ENCODE assay signal across 19 mouse cellular contexts in the genomic region with DNA sequence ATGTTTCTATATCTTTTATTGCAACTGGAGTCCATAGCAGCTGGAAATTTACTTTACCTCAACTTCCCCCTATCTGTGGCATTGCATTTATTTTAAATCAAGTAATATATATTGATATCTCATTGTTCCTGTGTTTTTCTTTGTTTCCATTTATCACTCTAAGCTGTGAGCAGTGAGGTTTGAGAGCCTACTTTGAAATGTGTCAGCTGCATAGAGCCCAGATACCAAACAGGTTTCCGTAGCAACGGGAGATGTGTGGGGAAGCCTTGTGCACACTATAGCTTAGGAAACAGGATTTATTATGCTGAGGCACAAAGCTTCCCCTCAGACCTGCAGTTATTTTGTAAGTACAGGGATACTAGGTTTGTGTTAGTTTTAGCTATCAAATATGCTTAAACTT. TPM values are rescaled to one million over a fixed set of nuclear protein-coding genes. Genes with fewer than 3 reads are reported as not detected.
DNase-seq lines count a peak whose midpoint lies in the region; ATAC-seq and TF ChIP-seq lines count a peak whose summit lies in the region.
"Had no signal": no experiment of that assay in that cellular context is flagged by ENCODE, and none has a peak within 500 bp of the region (broad histone marks: within the 10 kb centered on the region; RNA-seq: fewer than 3 reads in every experiment).

No protein-coding gene starts in this region.

- no peaks in the 10 kb centered on the region for H3K36me3 ChIP-seq in forebrain, embryonic 13.5 days (ENCODE audit: poor library complexity, severe bottlenecking)
- H3K36me3 ChIP-seq in hindbrain, postnatal 0 days (ENCODE audit: insufficient read depth, low read length), result no peaks in the 10 kb centered on the region
- no peaks in the 10 kb centered on the region for H3K36me3 ChIP-seq in neural tube, embryonic 14.5 days (ENCODE audit: control insufficient read depth, insufficient read depth, low read length)
- no peaks in the 10 kb centered on the region for H3K36me3 ChIP-seq in kidney, embryonic 15.5 days
- H3K36me3 ChIP-seq: heart, embryonic 12.5 days; limb, embryonic 15.5 days had no signal

- no peak for TF ChIP-seq CTCF in hindbrain, postnatal 0 days (IDR thresholded peaks at IDR 0.05; ENCODE audit: low read depth)

- intact Hi-C loops in left cerebral cortex, postnatal 14 days (cut with DNase I), result no loop called here
- intact Hi-C loops in left cerebral cortex, postnatal 10 days (cut with DNase I), result no loop called here

- H3K4me3 ChIP-seq in forebrain, embryonic 13.5 days, result no peak overlapping the region
- no peak overlapping the region for H3K4me3 ChIP-seq in hindbrain, postnatal 0 days (ENCODE audit: low read length)
- no peak overlapping the region for H3K4me3 ChIP-seq in neural tube, embryonic 14.5 days (ENCODE audit: low read depth, low read length)
- H3K4me3 ChIP-seq in kidney, embryonic 15.5 days (replicated peaks), result no peak overlapping the region
- H3K4me3 ChIP-seq: heart, embryonic 12.5 days; left cerebral cortex, adult 2 months; limb, embryonic 15.5 days had no signal

- peak; percentile 76; the same call in 1 of the 2 replicates for ATAC-seq in forebrain, embryonic 13.5 days
- no peak for ATAC-seq in hindbrain, postnatal 0 days
- peak; percentile 87 for ATAC-seq in neural tube, embryonic 14.5 days (ENCODE audit: low read depth)
- ATAC-seq in erythroblast, adult 5-6 weeks (replicated peaks; ENCODE audit: low FRiP score, poor library complexity, severe bottlenecking), result no peak
- no peak for ATAC-seq in kidney, embryonic 15.5 days (replicated peaks; ENCODE audit: low FRiP score)
- ATAC-seq: CD4-positive, CD25-positive, alpha-beta regulatory T cell, adult 4 months had no signal

- no peak overlapping the region for H3K4me2 ChIP-seq in forebrain, embryonic 13.5 days
- H3K4me2 ChIP-seq in hindbrain, postnatal 0 days (ENCODE audit: low read depth, low read length), result no peak overlapping the region
- no peak overlapping the region for H3K4me2 ChIP-seq in neural tube, embryonic 14.5 days (ENCODE audit: low read depth, low read length)
- no peak overlapping the region for H3K4me2 ChIP-seq in kidney, embryonic 15.5 days
- H3K4me2 ChIP-seq: heart, embryonic 12.5 days; limb, embryonic 15.5 days; lung, embryonic 14.5 days had no signal

- no peak overlapping the region for H3K9ac ChIP-seq in forebrain, embryonic 13.5 days
- H3K9ac ChIP-seq in hindbrain, postnatal 0 days (replicated peaks; ENCODE audit: low read length), result no peak overlapping the region
- H3K9ac ChIP-seq in neural tube, embryonic 14.5 days (replicated peaks; ENCODE audit: low read depth, low read length), result no peak overlapping the region
- no peak overlapping the region for H3K9ac ChIP-seq in kidney, embryonic 15.5 days
- H3K9ac ChIP-seq: heart, embryonic 12.5 days; limb, embryonic 15.5 days; lung, embryonic 14.5 days had no signal

- H3K9me3 ChIP-seq in forebrain, embryonic 13.5 days (replicated peaks), result no peaks in the 10 kb centered on the region
- H3K9me3 ChIP-seq in hindbrain, postnatal 0 days (ENCODE audit: low read length), result no peaks in the 10 kb centered on the region
- no peaks in the 10 kb centered on the region for H3K9me3 ChIP-seq in neural tube, embryonic 14.5 days (ENCODE audit: control insufficient read depth, low read length)
- no peaks in the 10 kb centered on the region for H3K9me3 ChIP-seq in kidney, embryonic 15.5 days (replicated peaks)
- H3K9me3 ChIP-seq: heart, embryonic 12.5 days; limb, embryonic 15.5 days had no signal

- peak; percentile 3 to 4 for DNase-seq in left cerebral cortex, postnatal 14 days (ENCODE audit: low spot score in 2 of 2)
- no peak for DNase-seq in left cerebral cortex, postnatal 10 days (ENCODE audit: extremely low spot score in 1 of 2, low spot score in 2 of 2)
- peak; percentile 10 for DNase-seq in hindbrain, postnatal 0 days (ENCODE audit: low spot score)
- DNase-seq in adrenal gland, postnatal 14 days, result no peak
- DNase-seq: gastrocnemius, postnatal 10 days; kidney, adult 9 months; lung, embryonic 14.5 days had no signal

- WGBS in forebrain, embryonic 13.5 days, result 56% methylated on average over 2 of the region's 2 CpGs
- WGBS in hindbrain, postnatal 0 days, result 49% methylated on average over 2 of the region's 2 CpGs
- 67% methylated on average over 2 of the region's 2 CpGs for WGBS in neural tube, embryonic 14.5 days
- WGBS in kidney, embryonic 15.5 days, result 89% methylated on average over 2 of the region's 2 CpGs

- no peaks in the 10 kb centered on the region for H3K27me3 ChIP-seq in forebrain, embryonic 13.5 days
- no peaks in the 10 kb centered on the region for H3K27me3 ChIP-seq in hindbrain, postnatal 0 days (ENCODE audit: insufficient read depth, low read length)
- no peaks in the 10 kb centered on the region for H3K27me3 ChIP-seq in neural tube, embryonic 14.5 days (ENCODE audit: control insufficient read depth, insufficient read depth, low read length)
- no peaks in the 10 kb centered on the region for H3K27me3 ChIP-seq in kidney, embryonic 15.5 days
- H3K27me3 ChIP-seq: heart, embryonic 12.5 days; limb, embryonic 15.5 days had no signal

- no peak overlapping the region for H3K27ac ChIP-seq in forebrain, embryonic 13.5 days
- no peak overlapping the region for H3K27ac ChIP-seq in hindbrain, postnatal 0 days
- H3K27ac ChIP-seq in neural tube, embryonic 14.5 days (ENCODE audit: low read depth, low read length), result no peak overlapping the region
- H3K27ac ChIP-seq in kidney, embryonic 15.5 days, result no peak overlapping the region
- H3K27ac ChIP-seq: left cerebral cortex, adult 2 months; limb, embryonic 15.5 days; stomach, postnatal 0 days had no signal

- no peaks in the 10 kb centered on the region for H3K4me1 ChIP-seq in forebrain, embryonic 13.5 days
- no peaks in the 10 kb centered on the region for H3K4me1 ChIP-seq in hindbrain, postnatal 0 days (ENCODE audit: insufficient read depth, low read length)
- H3K4me1 ChIP-seq in neural tube, embryonic 14.5 days (ENCODE audit: control insufficient read depth, insufficient read depth, low read length), result no peaks in the 10 kb centered on the region
- no peaks in the 10 kb centered on the region for H3K4me1 ChIP-seq in kidney, embryonic 15.5 days
- H3K4me1 ChIP-seq: heart, embryonic 12.5 days; limb, embryonic 15.5 days had no signal

RNA-seq across cellular contexts. Expression of gene 4930550L24Rik, which starts 58.8 kb away (rescaled TPM):
- not detected for total RNA-seq in left cerebral cortex, postnatal 14 days (2021)
- not detected for total RNA-seq in left cerebral cortex, postnatal 10 days (2021)
- polyA plus RNA-seq in forebrain, embryonic 13.5 days (2015; fragmentation: Nextera tagmentation; extraction: Ambion mirVana), result 0.11 TPM in 1 of 2 replicates, not detected in the other
- total RNA-seq in hindbrain, postnatal 0 days (2014; rRNA removed), result not detected in 2 replicates
- polyA plus RNA-seq in hindbrain, postnatal 0 days (2015; fragmentation: Nextera tagmentation; extraction: Ambion mirVana), result 0.15 and 0.21 TPM in 2 replicates
- polyA plus RNA-seq in neural tube, embryonic 14.5 days (2014; fragmentation: Nextera tagmentation; extraction: Ambion mirVana), result 0.17 TPM in 1 of 2 replicates, not detected in the other
- total RNA-seq in erythroblast, adult 5-6 weeks (2015; ENCODE audit: low replicate concordance), result not detected in 2 replicates
- total RNA-seq in erythroblast, adult 5-6 weeks (2017; ENCODE audit: low replicate concordance), result 1.0 TPM in 1 of 2 replicates, not detected in the other
- polyA plus RNA-seq in kidney, embryonic 15.5 days (2015; fragmentation: Nextera tagmentation; extraction: Ambion mirVana), result not detected in 2 replicates
- not detected in 2 replicates for total RNA-seq in adrenal gland, postnatal 14 days (2021)
- total RNA-seq: common myeloid progenitor, adult 5-6 weeks; gastrocnemius, postnatal 10 days; hematopoietic stem cell, adult 5-6 weeks; left cerebral cortex, adult 2 months; megakaryocyte, adult 5-6 weeks had no signal
- polyA plus RNA-seq: CD4-positive, CD25-positive, alpha-beta regulatory T cell, adult 4 months; heart, embryonic 12.5 days; limb, embryonic 15.5 days; lung, embryonic 14.5 days; stomach, postnatal 0 days had no signal

Comparison
In these comparisons a context has a peak if more than half of its experiments do, and no peak if none do; other contexts are left out.
1. DNase-seq: peak in left cerebral cortex, postnatal 14 days (2 of 2) and hindbrain, postnatal 0 days (single experiment); none in left cerebral cortex, postnatal 10 days (0 of 2) and adrenal gland, postnatal 14 days (single experiment).
2. ATAC-seq: peak in forebrain, embryonic 13.5 days (single experiment) and neural tube, embryonic 14.5 days (single experiment); none in hindbrain, postnatal 0 days (single experiment), erythroblast, adult 5-6 weeks (single experiment) and kidney, embryonic 15.5 days (single experiment).